Mouse (Mus musculus): ENCODE measurements around the gene Agfg1. TPM values are rescaled to one million over a fixed set of nuclear protein-coding genes. Genes with fewer than 3 reads are reported as not detected.
"Not testable (repeated sequence)": the region's sequence is repeated elsewhere in the genome, so short reads cannot be mapped to it uniquely, and the experiment has no call there.

The Agfg1 gene
- polyA plus RNA-seq, 1 experiment from 2014 or later, result 76.7 TPM

GRCm38 (mm10) chr1:82924650-82925049 is 85.4 kb downstream of the Agfg1 start, which contains the start of gene A030014E15Rik:
Gene A030014E15Rik (plus strand): TSS chr1:82924917.
- H3K27ac ChIP-seq, result no peak within 1 kb of the TSS
- 77% methylated on average over 6 of the region's 6 CpGs for WGBS (ENCODE audit: insufficient replicate concordance)
- H3K9ac ChIP-seq, result no peak within 1 kb of the TSS
- H3K4me1 ChIP-seq, result no peaks in the 10 kb centered on the region
- no peaks in the 10 kb centered on the region for H3K9me3 ChIP-seq (replicated peaks)
- no peak for ATAC-seq
- H3K27me3 ChIP-seq (replicated peaks), result no peaks in the 10 kb centered on the region
- H3K4me3 ChIP-seq, result no peak within 1 kb of the TSS
- H3K36me3 ChIP-seq, result no peaks in the 10 kb centered on the region
- no peak within 1 kb of the TSS for H3K4me2 ChIP-seq

GRCm38 (mm10) chr1:82930558-82930957 is 91.3 kb downstream of the Agfg1 start:
- not testable (repeated sequence) for ATAC-seq; H3K4me3 ChIP-seq; H3K4me1 ChIP-seq; H3K27me3 ChIP-seq (replicated peaks); H3K9ac ChIP-seq; H3K27ac ChIP-seq; H3K36me3 ChIP-seq; H3K9me3 ChIP-seq (replicated peaks); H3K4me2 ChIP-seq
- 58% methylated on average over 2 of the region's 3 CpGs for WGBS (ENCODE audit: insufficient replicate concordance)

GRCm38 (mm10) chr1:82931326-82931725 is 92.0 kb downstream of the Agfg1 start, which contains the start of gene Gm6217:
Gene Gm6217 (minus strand): TSS chr1:82931399.
- WGBS (ENCODE audit: insufficient replicate concordance), result no CpG with 5 or more reads among the region's 6 CpGs
- not testable (repeated sequence) for H3K4me3 ChIP-seq; H3K27me3 ChIP-seq (replicated peaks); H3K9me3 ChIP-seq (replicated peaks); H3K27ac ChIP-seq; H3K36me3 ChIP-seq; H3K9ac ChIP-seq; ATAC-seq; H3K4me2 ChIP-seq; H3K4me1 ChIP-seq

- no peak for ATAC-seq
Measured at GRCm38 (mm10) chr1:82938666-82939065, 99.4 kb downstream of the Agfg1 start.

GRCm38 (mm10) chr1:82942505-82942904 is 103.2 kb downstream of the Agfg1 start:
- ATAC-seq; H3K27ac ChIP-seq; H3K36me3 ChIP-seq; H3K4me3 ChIP-seq; H3K4me1 ChIP-seq; H3K27me3 ChIP-seq (replicated peaks); H3K9ac ChIP-seq; H3K4me2 ChIP-seq: not testable (repeated sequence)
- 73% methylated on average over 2 of the region's 2 CpGs for WGBS (ENCODE audit: insufficient replicate concordance)
- H3K9me3 ChIP-seq (replicated peaks), result peaks cover 16% of the 10 kb centered on the region

More at GRCm38 (mm10) chr1:82938666-82939065, 99.4 kb downstream of the Agfg1 start:
- H3K36me3 ChIP-seq, result no peaks in the 10 kb centered on the region
- no peak overlapping the region for H3K9ac ChIP-seq
- no peak overlapping the region for H3K4me2 ChIP-seq
- 80% methylated on average over 5 of the region's 5 CpGs for WGBS (ENCODE audit: insufficient replicate concordance)
- H3K4me3 ChIP-seq, result no peak overlapping the region
- H3K9me3 ChIP-seq (replicated peaks), result peaks cover 16% of the 10 kb centered on the region
- no peaks in the 10 kb centered on the region for H3K4me1 ChIP-seq
- H3K27ac ChIP-seq, result no peak overlapping the region
- H3K27me3 ChIP-seq (replicated peaks), result no peaks in the 10 kb centered on the region

- not testable (repeated sequence) for H3K4me1 ChIP-seq; H3K36me3 ChIP-seq; H3K4me2 ChIP-seq; ATAC-seq; H3K27ac ChIP-seq; H3K9ac ChIP-seq; H3K4me3 ChIP-seq; H3K27me3 ChIP-seq (replicated peaks)
- H3K9me3 ChIP-seq (replicated peaks), result peaks cover 16% of the 10 kb centered on the region
- no CpG with 5 or more reads among the region's 6 CpGs for WGBS (ENCODE audit: insufficient replicate concordance)
Measured at GRCm38 (mm10) chr1:82943295-82943694, 104.0 kb downstream of the Agfg1 start, which contains the start of gene A030003K21Rik. Gene A030003K21Rik (minus strand): TSS chr1:82943388.

- not testable (repeated sequence) for H3K36me3 ChIP-seq; H3K4me1 ChIP-seq; H3K27me3 ChIP-seq (replicated peaks); H3K9me3 ChIP-seq (replicated peaks); H3K27ac ChIP-seq; H3K9ac ChIP-seq; ATAC-seq; H3K4me2 ChIP-seq; H3K4me3 ChIP-seq
- 75% methylated on average over 2 of the region's 2 CpGs for WGBS (ENCODE audit: insufficient replicate concordance)
Measured at GRCm38 (mm10) chr1:82946029-82946428, 106.7 kb downstream of the Agfg1 start.

- Histone ChIP-seq H3K4me1 (no peaks in the 10 kb centered on the region), H3K27ac (no peak overlapping the region), H3K27me3 (replicated peaks) (no peaks in the 10 kb centered on the region), H3K4me3 (no peak overlapping the region), H3K36me3 (no peaks in the 10 kb centered on the region), H3K9me3 (replicated peaks) (no peaks in the 10 kb centered on the region), H3K9ac (no peak overlapping the region), H3K4me2 (no peak overlapping the region)
- no peak for ATAC-seq
- WGBS (ENCODE audit: insufficient replicate concordance), result 66% methylated on average over 2 of the region's 2 CpGs
Measured at GRCm38 (mm10) chr1:82948601-82949000, 109.3 kb downstream of the Agfg1 start.

Small RNA genes within 50 kb of the gene (microRNA-seq; reads per million reads assigned to microRNA genes)
- 2.1 reads per million for gene Gm22396

Other genes starting within 250 kb of the Agfg1 start
- 208 TPM in 2 replicates for gene Mff, start 114.6 kb upstream of the Agfg1 start, polyA plus RNA-seq (2016; fragmentation: Nextera tagmentation; extraction: Ambion mirVana)
- not detected in 2 replicates for gene Tm4sf20, start 71.0 kb upstream of the Agfg1 start, polyA plus RNA-seq (2016; fragmentation: Nextera tagmentation; extraction: Ambion mirVana)
- gene Gm47791, start 68.2 kb upstream of the Agfg1 start, polyA plus RNA-seq (2016; fragmentation: Nextera tagmentation; extraction: Ambion mirVana), result not detected in 2 replicates
- 0.46 TPM in 1 of 2 replicates, not detected in the other for gene A030005L19Rik, start 73.8 kb downstream of the Agfg1 start, polyA plus RNA-seq (2016; fragmentation: Nextera tagmentation; extraction: Ambion mirVana)
- not detected in 2 replicates for gene A030014E15Rik, start 85.4 kb downstream of the Agfg1 start, polyA plus RNA-seq (2016; fragmentation: Nextera tagmentation; extraction: Ambion mirVana)
- not detected in 2 replicates for gene Gm6217, start 91.9 kb downstream of the Agfg1 start, polyA plus RNA-seq (2016; fragmentation: Nextera tagmentation; extraction: Ambion mirVana)
- not detected in 2 replicates for gene A030003K21Rik, start 103.9 kb downstream of the Agfg1 start, polyA plus RNA-seq (2016; fragmentation: Nextera tagmentation; extraction: Ambion mirVana)
- gene Gm7544, start 116.5 kb downstream of the Agfg1 start, polyA plus RNA-seq (2016; fragmentation: Nextera tagmentation; extraction: Ambion mirVana), result not detected in 2 replicates
- gene Gm47955, start 120.8 kb downstream of the Agfg1 start, polyA plus RNA-seq (2016; fragmentation: Nextera tagmentation; extraction: Ambion mirVana), result not detected in 2 replicates
- not detected in 2 replicates for gene Gm47959, start 161.1 kb downstream of the Agfg1 start, polyA plus RNA-seq (2016; fragmentation: Nextera tagmentation; extraction: Ambion mirVana)
- 0.15 and 0.33 TPM in 2 replicates for gene Slc19a3, start 199.0 kb downstream of the Agfg1 start, polyA plus RNA-seq (2016; fragmentation: Nextera tagmentation; extraction: Ambion mirVana)
- not detected in 2 replicates for gene Krtap28-10, start 203.0 kb downstream of the Agfg1 start, polyA plus RNA-seq (2016; fragmentation: Nextera tagmentation; extraction: Ambion mirVana)
- not detected in 2 replicates for gene Gm47969, start 205.4 kb downstream of the Agfg1 start, polyA plus RNA-seq (2016; fragmentation: Nextera tagmentation; extraction: Ambion mirVana)
- not detected in 2 replicates for gene A030005K14Rik, start 219.9 kb downstream of the Agfg1 start, polyA plus RNA-seq (2016; fragmentation: Nextera tagmentation; extraction: Ambion mirVana)
- gene Krtap28-13, start 221.4 kb downstream of the Agfg1 start, polyA plus RNA-seq (2016; fragmentation: Nextera tagmentation; extraction: Ambion mirVana), result not detected in 2 replicates

All from liver, embryonic 12.5 days (tissue).